Mouse (Mus musculus): ENCODE results near the gene Gm9964. TPM values are rescaled to one million over a fixed set of nuclear protein-coding genes. Genes with fewer than 3 reads are reported as not detected.
"Not testable (repeated sequence)": the region's sequence is repeated elsewhere in the genome, so short reads cannot be mapped to it uniquely, and the experiment has no call there.

Gene Gm9964
- polyA plus RNA-seq, 1 experiment from 2014 or later, result not detected

DNA sequence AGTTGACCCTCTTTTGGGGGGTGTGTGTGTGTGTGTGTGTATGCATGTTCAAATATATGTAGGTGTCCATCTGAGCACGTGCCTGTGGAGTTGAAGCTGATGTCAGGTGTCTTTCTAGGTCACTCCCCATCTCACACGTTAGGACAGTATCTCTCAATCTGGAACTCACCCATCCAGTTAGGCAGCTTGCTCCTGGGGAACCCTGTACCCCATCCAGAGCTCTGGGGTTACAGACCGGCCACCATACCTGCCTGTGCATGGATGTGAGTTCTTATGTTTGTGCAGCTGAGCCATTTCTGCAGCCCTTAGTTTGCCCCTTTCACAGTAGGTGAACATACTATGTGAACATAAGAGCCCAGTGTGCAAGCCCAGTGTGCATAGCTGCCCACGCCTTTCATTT lies 23.7 kb downstream of the Gm9964 start:
- Histone ChIP-seq H3K4me3 (ENCODE audit: low read length) (no peak overlapping the region), H3K9me3 (ENCODE audit: control insufficient read depth, low read length) (no peaks in the 10 kb centered on the region), H3K4me2 (ENCODE audit: low read depth, low read length) (no peak overlapping the region), H3K27ac (ENCODE audit: low read length) (no peak overlapping the region), H3K27me3 (replicated peaks; ENCODE audit: control insufficient read depth, insufficient read depth, low read length) (no peaks in the 10 kb centered on the region), H3K9ac (ENCODE audit: low read depth, low read length) (no peak overlapping the region), H3K36me3 (ENCODE audit: control insufficient read depth, insufficient read depth, low read length) (no peaks in the 10 kb centered on the region), H3K4me1 (ENCODE audit: control insufficient read depth, insufficient read depth, low read length) (peaks cover 5% of the 10 kb centered on the region)
- 62% methylated on average over 4 of the region's 4 CpGs for WGBS
- ATAC-seq, result peak; percentile 86

DNA sequence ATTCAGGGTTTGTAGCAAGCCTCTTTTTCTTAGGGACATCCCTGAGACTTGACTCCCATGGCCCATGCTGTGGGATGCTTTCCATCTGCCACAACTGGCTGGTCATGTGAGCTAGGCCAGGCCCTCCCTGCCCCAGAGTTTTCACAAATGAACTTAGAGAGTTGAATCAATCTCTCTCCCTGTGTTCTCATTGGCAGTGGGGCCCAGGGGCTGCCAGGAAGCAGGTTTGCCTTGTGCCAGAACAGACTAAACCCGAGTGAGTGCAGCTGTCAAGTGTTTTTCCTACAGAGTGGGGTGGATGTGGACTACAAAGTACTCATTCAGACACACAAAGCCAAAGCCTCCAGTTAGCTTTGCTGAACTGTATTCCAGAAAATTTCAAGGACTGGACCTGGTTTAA lies 29.5 kb downstream of the Gm9964 start:
- no peaks in the 10 kb centered on the region for H3K36me3 ChIP-seq (ENCODE audit: control insufficient read depth, insufficient read depth, low read length)
- peak; percentile 36; the same call in 1 of the 2 replicates for ATAC-seq
- peak overlapping the region; percentile 28 for H3K27ac ChIP-seq (ENCODE audit: low read length)
- 16% methylated on average over 1 of the region's 1 CpGs for WGBS
- no peaks in the 10 kb centered on the region for H3K9me3 ChIP-seq (ENCODE audit: control insufficient read depth, low read length)
- H3K4me2 ChIP-seq (ENCODE audit: low read depth, low read length), result no peak overlapping the region
- no peak overlapping the region for H3K4me3 ChIP-seq (ENCODE audit: low read length)
- no peak overlapping the region for H3K9ac ChIP-seq (ENCODE audit: low read depth, low read length)
- peaks cover 7% of the 10 kb centered on the region for H3K4me1 ChIP-seq (ENCODE audit: control insufficient read depth, insufficient read depth, low read length)
- H3K27me3 ChIP-seq (replicated peaks; ENCODE audit: control insufficient read depth, insufficient read depth, low read length), result no peaks in the 10 kb centered on the region

DNA sequence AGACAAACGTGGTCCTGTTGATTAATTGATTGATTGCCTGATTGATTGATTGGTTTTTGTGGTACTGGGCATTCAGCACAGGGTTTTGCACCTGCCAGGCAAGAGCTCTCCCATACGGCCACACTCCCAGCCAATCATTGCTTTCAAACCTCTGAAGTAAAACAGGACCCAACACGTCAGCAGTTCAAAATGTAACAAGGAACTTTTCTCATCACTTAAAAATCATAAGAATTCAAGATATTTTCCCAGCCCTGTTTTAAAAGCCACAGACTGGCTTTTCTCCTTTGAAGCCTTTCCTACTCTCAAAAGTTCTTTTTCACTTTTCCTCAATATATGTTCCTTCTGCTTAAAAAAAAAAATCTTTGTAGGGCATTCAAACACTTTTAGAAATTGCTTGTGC lies 32.3 kb downstream of the Gm9964 start:
- Histone ChIP-seq H3K9me3 (ENCODE audit: control insufficient read depth, low read length) (no peaks in the 10 kb centered on the region), H3K4me3 (ENCODE audit: low read length) (no peak overlapping the region), H3K9ac (ENCODE audit: low read depth, low read length) (no peak overlapping the region), H3K27me3 (replicated peaks; ENCODE audit: control insufficient read depth, insufficient read depth, low read length) (no peaks in the 10 kb centered on the region), H3K4me1 (ENCODE audit: control insufficient read depth, insufficient read depth, low read length) (peaks cover 7% of the 10 kb centered on the region), H3K36me3 (ENCODE audit: control insufficient read depth, insufficient read depth, low read length) (no peaks in the 10 kb centered on the region), H3K27ac (ENCODE audit: low read length) (no peak overlapping the region), H3K4me2 (ENCODE audit: low read depth, low read length) (no peak overlapping the region)
- WGBS, result 58% methylated on average over 3 of the region's 3 CpGs
- no peak for ATAC-seq

DNA sequence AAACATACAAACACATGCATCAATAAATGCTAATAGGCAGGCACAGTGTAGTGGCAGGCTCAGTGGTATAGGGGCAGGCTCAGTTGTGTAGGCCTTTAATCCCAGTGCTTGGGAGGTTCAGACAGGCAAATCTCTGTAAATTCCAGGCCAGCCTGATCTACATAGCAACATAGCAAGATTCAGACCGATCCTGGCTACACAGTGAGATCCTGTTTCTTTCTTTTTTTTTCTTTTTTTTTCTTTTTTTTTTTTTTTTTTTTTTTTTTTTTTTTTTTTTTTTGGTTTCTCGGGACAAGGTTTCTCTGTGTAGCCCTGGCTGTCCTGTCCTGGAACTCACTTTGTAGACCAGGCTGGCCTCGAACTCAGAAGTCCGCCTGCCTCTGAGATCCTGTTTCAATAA lies 36.6 kb downstream of the Gm9964 start:
- not testable (repeated sequence) for H3K36me3 ChIP-seq (ENCODE audit: control insufficient read depth, insufficient read depth, low read length); ATAC-seq
- 87% methylated on average over 4 of the region's 4 CpGs for WGBS

DNA sequence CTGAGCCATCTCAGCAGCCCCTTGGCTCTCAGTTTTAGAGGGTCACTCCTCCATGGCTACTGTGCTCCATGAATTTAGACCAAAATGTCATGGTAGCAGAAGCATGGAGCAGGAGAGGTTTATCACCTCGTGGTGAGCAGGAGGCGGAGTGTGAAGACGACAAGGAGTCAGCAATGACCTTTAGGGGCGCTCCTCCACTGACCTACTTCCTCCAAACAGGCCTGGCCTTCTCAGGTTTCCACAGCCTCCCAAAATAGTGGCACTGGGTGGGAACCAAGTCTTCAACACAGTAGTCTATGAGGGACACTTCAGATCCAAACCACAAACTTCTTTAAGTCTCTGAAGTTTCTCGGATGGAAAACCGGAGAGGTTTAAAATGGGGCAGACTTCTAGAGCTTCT lies 38.0 kb downstream of the Gm9964 start:
- ATAC-seq, result no peak
- Histone ChIP-seq H3K4me2 (ENCODE audit: low read depth, low read length) (no peak overlapping the region), H3K9ac (ENCODE audit: low read depth, low read length) (no peak overlapping the region), H3K4me1 (ENCODE audit: control insufficient read depth, insufficient read depth, low read length) (peaks cover 4% of the 10 kb centered on the region; the same call in 1 of the 2 replicates), H3K36me3 (ENCODE audit: control insufficient read depth, insufficient read depth, low read length) (no peaks in the 10 kb centered on the region), H3K9me3 (ENCODE audit: control insufficient read depth, low read length) (no peaks in the 10 kb centered on the region), H3K27me3 (replicated peaks; ENCODE audit: control insufficient read depth, insufficient read depth, low read length) (no peaks in the 10 kb centered on the region), H3K27ac (ENCODE audit: low read length) (no peak overlapping the region), H3K4me3 (ENCODE audit: low read length) (no peak overlapping the region)
- WGBS, result 69% methylated on average over 6 of the region's 6 CpGs

More for the DNA sequence above, 36.6 kb downstream of the Gm9964 start:
- not testable (repeated sequence) for H3K9me3 ChIP-seq (ENCODE audit: control insufficient read depth, low read length); H3K4me2 ChIP-seq (ENCODE audit: low read depth, low read length); H3K27ac ChIP-seq (ENCODE audit: low read length); H3K4me3 ChIP-seq (ENCODE audit: low read length); H3K9ac ChIP-seq (ENCODE audit: low read depth, low read length); H3K27me3 ChIP-seq (replicated peaks; ENCODE audit: control insufficient read depth, insufficient read depth, low read length); H3K4me1 ChIP-seq (ENCODE audit: control insufficient read depth, insufficient read depth, low read length)

DNA sequence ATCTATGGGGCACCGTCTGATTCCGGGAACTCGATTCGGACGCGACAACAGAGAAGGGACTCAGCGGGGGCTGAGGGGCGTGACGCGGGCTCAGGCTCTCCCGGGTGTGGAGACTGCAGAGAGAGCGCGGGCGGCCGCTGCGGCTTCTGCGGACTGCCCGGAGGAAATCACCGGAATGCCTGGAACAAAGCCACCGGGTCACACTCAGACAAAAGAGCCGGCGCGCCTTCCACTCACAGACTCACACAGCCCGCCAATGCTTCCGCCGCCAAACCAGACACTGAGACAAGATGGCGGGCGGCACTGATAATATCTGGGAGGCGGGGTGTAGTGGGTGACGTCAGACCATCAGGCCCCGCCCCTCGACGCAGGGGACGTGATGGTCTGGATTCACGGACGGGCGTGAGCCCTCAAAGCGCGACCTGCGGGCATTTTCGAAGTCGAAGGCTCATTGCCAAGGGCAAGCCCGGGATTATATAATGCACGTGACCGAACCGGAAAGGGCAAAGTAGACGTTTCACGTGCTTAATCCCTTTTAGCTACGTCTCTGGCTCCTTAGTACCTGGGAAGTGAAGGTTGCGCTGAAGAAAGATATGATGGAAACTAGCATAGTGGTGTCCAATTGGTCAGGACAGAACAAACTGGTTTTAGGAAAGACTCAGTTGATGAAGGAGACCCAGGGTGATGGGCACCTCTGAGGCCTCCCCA lies 42.2 kb downstream of the Gm9964 start, which contains the start of gene Wsb1:
Gene Wsb1 (minus strand): TSS at position 281 of the 708 bp plus-strand sequence.
- Histone ChIP-seq H3K4me3 (ENCODE audit: low read length) (peak within 1 kb of the TSS; percentile 81), H3K4me1 (ENCODE audit: control insufficient read depth, insufficient read depth, low read length) (peaks cover 10% of the 10 kb centered on the region), H3K36me3 (ENCODE audit: control insufficient read depth, insufficient read depth, low read length) (peaks cover 11% of the 10 kb centered on the region), H3K27me3 (replicated peaks; ENCODE audit: control insufficient read depth, insufficient read depth, low read length) (no peaks in the 10 kb centered on the region), H3K27ac (ENCODE audit: low read length) (peak within 1 kb of the TSS; percentile 93), H3K4me2 (ENCODE audit: low read depth, low read length) (peak within 1 kb of the TSS; percentile 74), H3K9ac (ENCODE audit: low read depth, low read length) (peak within 1 kb of the TSS; percentile 94), H3K9me3 (ENCODE audit: control insufficient read depth, low read length) (no peaks in the 10 kb centered on the region)
- ATAC-seq, result peak; percentile 90
- WGBS, result 2% methylated on average over 50 of the region's 50 CpGs

DNA sequence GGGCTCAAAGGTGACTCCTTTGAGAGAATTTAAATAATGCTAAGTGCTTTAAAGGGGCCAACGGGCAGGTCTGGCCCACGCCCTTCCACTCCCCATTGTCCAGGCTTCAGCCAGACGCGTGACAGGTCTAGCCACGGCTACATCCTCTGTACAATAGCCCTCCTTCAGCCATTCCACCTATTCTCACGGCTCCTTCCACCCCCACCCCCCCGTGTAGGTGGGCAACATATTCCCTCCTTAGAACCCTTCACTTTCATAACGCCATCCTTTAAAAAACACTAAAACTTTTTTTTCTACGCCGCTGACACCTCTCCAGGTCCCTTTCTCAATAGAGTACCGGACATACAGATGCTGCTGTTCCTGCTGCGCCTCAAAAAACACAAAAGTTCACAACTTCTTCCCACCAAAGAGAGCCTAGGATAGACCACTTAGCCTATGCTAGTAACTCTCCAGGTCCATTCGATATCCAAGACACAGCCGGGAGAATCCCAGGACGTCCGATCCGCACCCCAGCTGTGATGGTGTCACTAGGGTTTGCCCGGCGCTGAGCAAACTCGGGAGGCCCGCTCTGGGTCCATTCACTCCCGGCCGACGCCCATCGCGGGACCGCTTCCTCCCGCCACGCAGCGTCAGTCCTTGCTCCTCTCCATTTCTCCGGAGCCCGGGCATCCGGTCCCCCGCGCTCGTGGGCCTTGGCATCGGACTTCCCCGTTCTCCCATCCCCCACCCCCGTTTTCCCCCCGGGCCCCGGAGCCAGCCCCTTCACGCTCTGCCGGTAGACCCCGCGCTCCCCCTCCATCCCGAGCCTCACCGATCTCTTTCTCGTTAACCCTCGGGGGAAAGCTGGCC lies 42.9 kb downstream of the Gm9964 start:
- Histone ChIP-seq H3K4me2 (ENCODE audit: low read depth, low read length) (peak overlapping the region; percentile 74), H3K27ac (ENCODE audit: low read length) (peak overlapping the region; percentile 93), H3K4me3 (ENCODE audit: low read length) (peak overlapping the region; percentile 81), H3K9me3 (ENCODE audit: control insufficient read depth, low read length) (no peaks in the 10 kb centered on the region), H3K36me3 (ENCODE audit: control insufficient read depth, insufficient read depth, low read length) (peaks cover 11% of the 10 kb centered on the region), H3K4me1 (ENCODE audit: control insufficient read depth, insufficient read depth, low read length) (peaks cover 10% of the 10 kb centered on the region), H3K27me3 (replicated peaks; ENCODE audit: control insufficient read depth, insufficient read depth, low read length) (no peaks in the 10 kb centered on the region), H3K9ac (ENCODE audit: low read depth, low read length) (peak overlapping the region; percentile 94)
- WGBS, result 1% methylated on average over 49 of the region's 49 CpGs
- ATAC-seq, result peak; percentile 62

DNA sequence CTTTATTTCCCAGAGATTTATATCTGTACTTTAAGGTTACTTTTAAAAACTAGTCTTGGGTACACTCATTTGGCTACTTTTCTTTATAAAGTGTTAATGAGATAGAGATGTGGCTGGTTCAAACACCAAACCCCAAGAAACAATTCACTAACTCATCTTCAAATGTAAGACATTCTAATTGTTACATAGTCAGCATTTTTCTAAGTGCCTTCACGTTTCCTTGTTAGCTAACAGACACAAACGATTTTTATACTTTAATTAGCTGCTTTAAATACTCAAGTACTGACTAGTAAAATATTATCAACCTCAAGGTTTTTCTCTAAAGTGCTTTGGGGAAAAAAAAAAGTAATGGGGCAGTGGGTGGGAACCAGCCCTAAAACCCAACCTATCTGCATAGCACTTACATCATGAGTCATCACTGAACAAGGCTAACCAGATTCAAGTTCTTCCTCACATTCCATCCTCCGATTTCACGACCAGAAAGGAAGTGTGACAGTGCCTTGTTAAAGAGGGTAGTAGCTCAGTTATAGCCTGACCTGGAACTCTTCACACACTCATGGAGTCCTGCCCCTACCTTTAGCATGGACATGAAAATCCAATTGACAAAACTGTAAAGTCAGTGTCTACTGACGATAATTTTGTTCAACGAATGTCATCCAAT lies 43.7 kb downstream of the Gm9964 start:
- H3K27ac ChIP-seq (ENCODE audit: low read length), result peak overlapping the region; percentile 93
- H3K36me3 ChIP-seq (ENCODE audit: control insufficient read depth, insufficient read depth, low read length), result peaks cover 11% of the 10 kb centered on the region
- H3K4me2 ChIP-seq (ENCODE audit: low read depth, low read length), result peak overlapping the region; percentile 74
- ATAC-seq, result peak; percentile 38
- H3K4me3 ChIP-seq (ENCODE audit: low read length), result peak overlapping the region; percentile 81
- WGBS, result 9% methylated on average over 6 of the region's 6 CpGs
- peak overlapping the region; percentile 94 for H3K9ac ChIP-seq (ENCODE audit: low read depth, low read length)
- H3K9me3 ChIP-seq (ENCODE audit: control insufficient read depth, low read length), result no peaks in the 10 kb centered on the region
- H3K27me3 ChIP-seq (replicated peaks; ENCODE audit: control insufficient read depth, insufficient read depth, low read length), result no peaks in the 10 kb centered on the region
- H3K4me1 ChIP-seq (ENCODE audit: control insufficient read depth, insufficient read depth, low read length), result peaks cover 10% of the 10 kb centered on the region
